Mouse (Mus musculus): ENCODE results near the gene Cnksr1.
"Not testable (repeated sequence)": the region's sequence is repeated elsewhere in the genome, so short reads cannot be mapped to it uniquely, and the experiment has no call there.

The Cnksr1 gene

DNA sequence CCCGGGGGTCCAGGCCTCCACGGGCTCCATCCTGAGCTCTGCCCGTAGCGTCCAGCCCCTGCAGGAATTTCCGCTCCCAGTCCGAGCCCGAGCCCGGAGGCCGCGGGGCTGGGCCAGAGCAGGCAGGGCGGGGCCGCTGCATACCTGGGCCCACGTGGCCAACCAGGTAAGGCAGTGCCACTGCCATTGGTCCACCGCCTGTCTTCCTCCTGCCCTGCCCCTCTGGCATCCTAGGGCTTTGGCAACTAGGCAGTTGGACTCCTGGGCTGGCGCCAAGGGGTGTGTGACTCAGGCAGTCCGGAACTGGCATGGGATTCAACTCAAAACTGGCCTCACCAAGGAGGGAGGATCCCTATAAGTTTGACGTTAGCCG is at the start of gene Cnksr1:
Gene Cnksr1 (minus strand): TSS at position 121 of the 373 bp plus-strand sequence.
- DNase-seq: peak; percentile 71 to 84

DNA sequence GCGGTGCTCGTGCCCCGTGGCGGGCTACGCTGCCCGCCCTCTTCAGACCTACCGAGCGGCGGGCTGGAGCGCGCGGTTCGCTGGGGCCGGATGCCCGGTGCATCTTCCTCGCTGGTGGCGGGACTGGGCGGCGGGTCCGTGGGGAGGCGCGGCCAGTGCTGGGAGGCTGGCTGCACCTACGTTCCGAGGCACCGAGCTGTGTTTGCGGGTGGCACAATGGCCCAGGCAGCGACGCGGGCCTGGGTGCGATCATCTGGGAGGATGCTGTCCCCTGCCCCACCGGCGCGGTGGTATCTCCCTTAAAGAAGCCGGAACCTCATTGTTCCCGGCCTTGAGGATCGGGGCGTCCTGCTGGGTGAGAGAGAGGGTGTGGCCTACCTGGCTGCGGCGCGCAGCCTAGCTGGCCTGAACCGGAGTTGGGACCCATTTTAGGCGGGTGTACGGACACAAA is 49.4 kb upstream of the Cnksr1 start, which contains the start of gene Pdik1l:
Gene Pdik1l (minus strand): TSS at position 321 of the 451 bp plus-strand sequence.
- DNase-seq: peak; percentile 82 to 87

DNA sequence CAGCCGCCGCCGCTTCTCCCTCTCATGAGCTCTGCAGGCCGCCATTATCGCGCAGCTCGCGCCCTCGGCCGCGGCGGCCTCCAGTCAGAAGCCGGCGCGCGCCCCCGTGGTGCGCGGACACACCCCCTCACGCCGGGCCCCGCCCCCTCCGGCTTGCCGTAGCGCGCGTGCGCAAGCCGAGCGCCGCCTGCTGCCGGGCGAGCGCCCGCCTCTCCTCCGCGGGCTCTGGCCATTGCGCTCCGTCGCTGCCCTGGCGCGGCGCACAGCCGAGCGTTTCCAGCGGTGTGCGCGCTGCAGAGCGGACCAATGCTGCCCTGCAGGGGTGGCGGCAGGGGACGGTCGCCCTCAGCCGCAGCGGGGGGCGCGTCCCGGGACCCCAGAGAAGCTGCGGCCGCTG is 49.0 kb upstream of the Cnksr1 start:
- DNase-seq: peak; percentile 98 to 99

DNA sequence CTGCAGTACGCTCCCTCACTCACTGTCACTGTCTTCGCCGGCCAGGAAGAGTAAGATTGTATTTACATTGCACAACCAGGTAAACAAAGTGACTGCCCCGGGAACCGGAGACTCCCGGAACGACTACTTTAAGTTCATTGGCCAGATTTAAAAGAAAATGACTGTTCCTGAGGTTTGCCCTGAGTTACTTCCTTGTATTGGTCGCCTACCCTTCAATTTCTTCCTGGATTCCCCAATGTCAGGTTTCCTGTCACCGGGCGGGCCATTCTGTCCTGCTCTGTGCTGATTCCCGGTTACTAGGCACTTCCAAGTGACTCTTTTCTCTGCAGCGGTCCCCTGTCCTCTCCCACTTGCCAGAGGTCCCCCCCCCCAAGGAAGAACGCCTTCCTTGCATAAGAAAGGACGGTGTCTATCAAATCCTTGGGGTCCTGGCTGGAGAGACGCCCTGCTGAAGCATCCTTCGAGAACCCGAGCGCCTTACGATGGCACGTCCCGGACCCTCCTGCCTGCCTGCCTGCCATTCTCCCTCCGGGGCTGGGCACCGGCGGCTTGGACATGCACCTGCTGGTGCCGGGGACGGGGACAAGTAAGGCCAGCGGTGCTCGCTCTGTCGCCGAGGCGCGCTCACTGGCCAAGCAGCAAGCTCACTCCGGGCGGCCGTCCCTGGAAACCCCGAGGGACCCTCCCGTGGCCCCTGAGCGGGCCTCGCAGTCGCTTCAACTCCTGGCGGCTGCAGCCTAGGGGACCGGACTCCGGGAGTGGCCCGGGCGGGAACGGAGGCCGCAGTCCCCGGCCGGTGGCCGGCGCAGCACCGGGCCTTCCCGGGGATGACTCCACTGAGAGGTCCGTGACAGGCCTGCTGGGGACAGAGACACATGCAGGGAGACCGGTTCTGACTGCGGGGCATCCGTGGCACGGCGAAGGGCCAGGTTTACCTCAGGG is 48.3 kb upstream of the Cnksr1 start:
- DNase-seq: peak in 1 of 2 experiments; percentile 54

DNA sequence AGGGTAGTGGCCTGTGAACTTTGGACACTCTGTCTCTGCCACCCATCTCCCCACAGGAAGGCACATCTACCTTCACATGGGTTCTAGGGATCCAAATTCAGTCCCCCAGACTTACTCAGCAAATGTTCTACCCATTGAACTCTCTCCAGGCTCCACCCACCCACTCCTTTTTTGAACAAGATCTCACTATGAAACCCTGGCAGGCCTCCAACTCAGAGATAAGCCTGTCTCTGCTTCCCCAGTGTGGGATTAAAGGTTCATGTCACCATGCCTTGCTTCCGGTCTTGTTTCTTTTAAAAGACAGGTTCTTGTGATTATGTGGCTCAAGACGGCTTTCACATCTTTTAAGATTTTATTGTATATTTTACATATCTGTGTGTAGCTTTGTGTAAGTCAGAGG is 46.7 kb upstream of the Cnksr1 start:
- DNase-seq: no peak

DNA sequence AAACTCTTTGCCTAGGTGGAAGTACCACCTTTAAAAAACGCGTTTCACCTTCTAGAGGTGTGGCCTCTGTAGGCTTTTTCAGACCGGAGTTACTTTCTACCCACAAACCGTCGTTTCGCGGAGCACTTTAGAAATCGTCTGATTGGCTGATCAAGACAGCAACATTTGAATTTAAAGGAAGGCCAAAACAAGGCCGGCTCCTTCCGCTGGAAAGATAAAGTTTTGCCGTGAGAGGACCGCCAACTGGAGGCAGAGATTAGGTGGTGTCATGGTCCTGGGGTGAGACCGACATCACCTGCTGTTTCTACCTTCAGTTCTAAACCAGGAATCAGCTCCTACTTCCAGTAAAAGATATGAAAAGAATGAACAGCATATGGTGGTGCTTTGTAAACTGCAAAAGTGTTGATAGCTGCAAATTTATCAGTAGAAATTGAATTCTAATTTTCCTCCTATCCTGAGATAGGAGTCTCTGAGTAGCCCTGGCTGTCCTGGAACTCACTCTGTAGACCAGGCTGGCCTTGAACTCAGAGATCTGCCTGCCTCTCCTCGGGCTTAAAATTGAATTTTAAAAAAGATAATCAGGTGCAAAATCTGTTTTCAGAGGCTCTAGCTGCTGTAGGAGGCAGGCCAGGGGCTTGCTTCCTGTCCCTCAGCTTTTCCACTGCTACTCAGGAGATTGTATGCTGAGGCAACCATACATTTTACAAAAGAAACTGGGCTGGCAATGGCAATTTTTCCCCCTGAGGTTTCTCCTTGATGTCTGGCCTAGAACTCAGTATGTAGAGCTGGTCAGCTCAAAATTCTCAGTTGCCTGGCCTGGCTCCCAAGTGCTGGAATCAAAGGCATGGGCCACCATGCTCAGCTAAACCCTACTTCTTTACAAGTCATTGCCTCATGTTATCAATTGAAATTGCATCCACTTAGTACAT is 35.5 kb upstream of the Cnksr1 start:
- no peak for DNase-seq

DNA sequence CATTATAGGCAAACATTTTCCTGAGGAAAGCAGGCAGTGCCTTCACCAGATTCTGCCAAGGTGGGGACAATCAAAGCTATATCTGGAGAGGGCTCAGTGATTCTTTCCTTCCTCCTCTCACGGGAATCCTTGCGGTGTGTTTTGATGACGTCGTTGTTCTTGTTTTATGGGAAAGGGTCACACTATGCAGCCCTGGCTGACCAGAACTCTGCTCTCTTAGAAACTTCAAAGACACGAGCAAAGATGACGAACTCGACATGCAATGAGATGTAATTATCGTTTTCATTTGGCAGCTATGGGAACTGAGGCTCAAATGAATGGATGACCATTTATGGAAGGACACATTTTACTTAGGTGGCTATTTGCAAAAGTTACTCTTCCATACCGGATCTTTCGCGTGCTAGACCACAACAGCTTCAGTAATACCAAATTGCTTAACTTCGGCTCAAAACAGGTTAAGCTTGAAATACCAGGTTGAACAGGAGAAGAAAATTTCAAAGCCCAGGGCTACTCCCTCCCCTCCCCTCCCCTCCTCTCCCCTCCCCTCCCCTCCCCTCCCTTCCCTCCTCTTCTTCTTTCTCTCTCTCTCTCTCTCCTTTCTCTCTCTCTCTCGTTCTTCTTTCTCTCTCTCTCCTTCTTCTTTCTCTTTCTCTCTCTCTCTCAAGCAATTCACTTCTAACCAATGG is 34.7 kb upstream of the Cnksr1 start:
- no peak for DNase-seq

DNA sequence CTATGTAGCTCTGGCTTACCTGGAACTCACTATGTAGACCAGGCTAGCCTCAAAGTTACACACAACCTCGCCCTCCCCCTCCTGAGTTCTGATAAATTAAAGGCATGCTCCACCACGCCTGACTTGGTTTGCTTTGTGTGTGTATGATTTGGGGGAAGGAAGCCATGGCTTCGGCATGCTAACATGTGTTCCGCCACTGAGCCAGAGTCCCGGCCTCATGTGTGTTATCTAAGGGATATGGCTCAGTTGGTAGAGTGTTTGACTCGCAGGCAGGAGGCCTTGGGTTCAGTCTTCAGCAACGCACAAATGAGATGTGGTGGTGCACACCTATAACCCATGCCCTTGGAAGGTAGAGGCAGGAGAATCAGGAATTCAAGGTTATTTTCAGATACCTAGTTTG is 33.8 kb upstream of the Cnksr1 start:
- no peak for DNase-seq

DNA sequence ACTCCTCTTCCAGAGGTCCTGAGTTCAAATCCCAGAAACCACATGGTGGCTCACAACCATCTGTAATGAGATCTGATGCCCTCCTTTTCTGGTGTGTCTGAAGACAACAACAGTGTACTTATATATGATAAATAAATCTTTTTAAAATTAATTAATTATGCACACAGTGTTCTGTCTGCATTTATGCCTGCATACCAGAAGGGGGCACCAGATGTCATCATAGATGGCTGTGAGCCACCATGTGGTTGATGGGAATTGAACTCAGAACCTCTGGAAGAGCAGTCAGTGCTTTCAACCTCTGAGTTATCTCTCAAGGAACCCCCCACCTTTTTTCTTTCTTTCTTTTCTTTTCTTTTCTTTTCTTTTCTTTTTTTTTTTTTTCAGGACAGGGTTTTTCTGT is 31.4 kb upstream of the Cnksr1 start:
- not testable (repeated sequence) for DNase-seq

DNA sequence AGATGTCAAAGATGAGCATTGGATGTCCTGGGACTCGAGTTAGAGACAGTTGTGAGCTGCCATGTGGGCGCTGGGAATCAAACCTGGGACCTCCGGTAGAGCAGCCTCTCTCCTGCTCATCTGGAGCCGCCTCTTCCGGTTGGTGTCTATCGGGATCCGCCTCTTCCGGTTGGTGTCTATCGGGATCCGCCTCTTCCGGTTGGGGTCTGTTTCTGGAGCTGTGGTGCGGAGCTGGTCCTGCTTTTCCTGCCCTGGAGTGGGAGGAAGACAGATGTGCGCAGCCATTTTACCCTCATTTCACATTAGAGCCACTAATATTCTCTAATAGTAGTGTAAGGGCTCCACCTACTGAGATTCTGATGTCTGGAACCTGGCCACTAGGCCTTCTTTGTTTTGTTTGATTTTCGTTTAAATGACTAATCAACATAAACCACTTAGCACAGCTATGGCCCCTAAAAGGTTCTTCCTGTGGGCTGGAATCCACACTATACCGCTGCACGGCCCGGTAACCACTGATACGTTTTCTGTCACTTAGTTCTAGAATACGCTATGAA is 30.0 kb upstream of the Cnksr1 start:
- no peak for DNase-seq

DNA sequence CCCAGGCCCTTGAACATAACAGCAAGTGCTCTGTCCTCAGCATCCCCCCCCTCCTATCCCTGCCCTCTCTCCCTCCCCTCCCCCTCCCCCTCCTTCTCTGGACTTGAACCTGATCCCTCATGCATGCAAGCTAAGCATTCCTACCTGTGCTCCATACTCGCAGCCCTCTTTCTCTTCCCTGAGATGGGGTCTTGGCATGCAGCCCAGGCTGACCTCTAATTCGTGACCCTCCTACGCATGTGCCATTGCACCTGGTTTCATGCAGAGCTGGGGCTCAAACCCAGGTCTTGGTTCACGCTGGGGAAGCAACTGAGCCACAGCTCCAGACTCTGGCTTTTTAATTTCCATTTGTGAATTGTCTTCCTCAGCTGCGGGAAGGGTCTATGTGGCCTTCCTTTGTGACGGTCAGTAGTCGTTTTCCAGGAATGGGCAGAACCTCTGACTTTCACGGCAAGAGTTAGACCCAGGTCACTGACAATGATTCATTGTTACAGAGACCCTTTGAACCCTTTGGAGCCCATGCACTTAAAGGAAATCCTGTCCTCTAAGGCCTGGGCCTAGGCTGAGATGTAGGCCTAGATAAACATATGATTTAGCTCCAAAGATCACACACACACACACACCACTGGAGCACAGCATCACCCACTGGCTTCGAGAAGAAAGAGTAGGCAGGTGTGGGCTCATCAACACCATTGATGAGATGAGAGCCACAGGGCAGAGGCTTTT is 27.8 kb upstream of the Cnksr1 start:
- DNase-seq: no peak

DNA sequence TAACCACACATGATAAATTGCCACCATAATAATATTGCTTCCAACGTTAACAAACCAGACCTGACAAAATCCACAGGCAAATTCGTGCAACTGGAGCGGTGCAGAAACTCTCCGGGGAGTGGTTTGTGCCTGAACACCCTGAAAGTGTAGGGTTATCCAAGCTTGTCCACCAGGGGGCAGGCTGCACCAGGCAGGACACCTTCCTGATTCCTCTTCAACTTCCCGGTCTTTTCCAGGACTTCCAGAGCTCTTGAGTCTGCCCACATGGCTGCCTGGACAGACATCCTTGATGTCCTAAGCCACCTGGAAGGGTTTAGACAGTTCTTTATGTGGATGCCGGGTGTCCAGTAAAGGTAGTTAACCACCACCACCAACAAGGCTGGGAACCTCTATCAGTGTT is 25.0 kb upstream of the Cnksr1 start:
- DNase-seq: peak; percentile 57 to 81

DNA sequence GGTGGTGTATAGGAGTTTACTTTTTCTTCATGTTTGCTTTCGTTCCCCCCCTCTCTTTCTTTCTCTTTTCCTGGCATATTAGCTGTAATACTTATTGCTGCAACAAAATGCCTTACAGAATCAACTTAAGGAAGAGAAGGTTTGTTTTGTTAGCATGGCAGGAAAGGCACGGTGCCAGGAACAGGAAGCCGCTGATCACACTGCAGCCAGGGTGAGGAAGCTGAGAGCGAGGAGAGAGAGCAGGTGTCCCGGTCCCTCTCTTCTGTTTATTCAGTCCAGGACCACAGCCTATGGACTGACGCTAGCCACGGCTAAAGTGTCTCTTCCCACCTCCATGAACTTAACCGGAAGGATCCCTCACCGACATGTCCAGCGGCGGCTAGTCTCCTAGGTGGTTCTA is 20.2 kb upstream of the Cnksr1 start:
- no peak for DNase-seq

DNA sequence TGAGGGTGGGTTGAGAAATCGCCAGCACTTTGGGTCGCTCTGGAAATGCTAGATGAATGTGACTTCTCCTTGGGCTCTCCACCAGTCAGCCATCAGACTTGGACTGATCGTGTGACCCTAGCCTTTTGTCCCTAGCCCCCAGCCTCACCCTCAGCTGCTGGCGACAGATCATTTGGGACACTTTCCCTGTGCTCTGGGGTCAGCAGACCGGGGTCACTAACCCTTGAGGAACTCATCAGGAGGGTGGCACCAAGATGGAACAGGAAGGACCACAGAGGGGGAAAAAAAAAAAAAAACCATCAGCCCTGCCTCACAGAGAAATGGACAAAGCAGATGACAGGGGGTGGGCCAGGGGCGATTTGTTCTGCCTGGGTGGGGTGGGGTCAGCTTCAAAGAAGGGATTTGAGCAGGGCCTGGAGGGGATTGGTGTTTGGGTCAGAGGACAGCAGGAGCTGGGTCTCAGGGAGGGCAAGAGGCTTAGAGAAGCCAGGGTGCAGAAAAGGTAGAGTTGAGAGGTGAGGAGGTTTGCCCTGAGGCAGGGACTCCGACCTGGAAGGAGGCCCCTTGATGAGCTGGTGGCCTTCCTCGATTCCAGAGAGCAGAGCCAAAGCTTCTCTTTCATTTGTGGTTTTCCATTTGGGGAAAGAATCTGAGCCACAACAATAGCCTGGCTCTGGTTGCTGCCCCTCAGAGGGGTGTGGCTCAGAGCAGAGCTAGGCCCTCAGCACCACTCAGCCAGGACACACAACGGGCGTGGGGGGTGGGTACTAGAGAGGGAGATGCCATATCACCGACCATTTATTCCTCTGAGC is 19.2 kb upstream of the Cnksr1 start:
- DNase-seq: no peak

DNA sequence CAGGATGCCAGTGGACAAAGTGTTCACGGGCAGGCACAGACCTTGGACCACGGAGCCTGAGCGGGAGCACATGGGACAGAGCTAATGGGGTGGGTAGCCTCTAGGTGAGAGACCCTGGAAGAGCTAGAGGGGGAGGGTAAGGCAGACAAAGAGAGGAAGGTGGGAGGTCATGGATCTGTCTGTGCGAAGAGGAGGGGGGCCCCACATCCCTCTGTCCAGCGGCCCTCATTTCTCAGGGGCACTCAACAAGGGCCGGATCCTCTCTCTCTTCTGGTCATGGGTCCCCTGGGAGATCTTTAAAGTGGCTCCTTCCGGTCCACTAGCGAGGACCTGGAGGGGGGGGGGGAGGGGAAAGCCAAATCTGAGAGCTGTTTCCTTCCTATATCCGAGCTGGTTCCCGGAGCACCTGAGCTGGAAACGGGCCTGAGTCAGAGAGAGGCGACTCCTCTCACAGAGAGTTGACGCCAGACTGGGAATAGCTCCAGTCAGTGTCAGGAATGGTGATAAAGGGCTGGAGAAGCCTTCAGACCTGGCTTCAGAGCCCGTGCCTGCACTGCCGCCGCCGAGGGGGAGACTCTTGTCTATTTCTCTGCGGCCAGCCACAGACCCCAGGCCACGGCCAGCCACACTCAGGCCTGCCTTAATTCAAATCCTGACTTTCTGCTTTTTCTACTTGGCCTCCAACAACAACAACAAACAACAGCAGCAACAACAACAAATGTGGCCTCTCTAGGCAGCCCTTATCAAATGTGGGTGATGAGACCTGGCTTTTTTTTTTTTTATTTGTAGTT is 18.4 kb upstream of the Cnksr1 start:
- DNase-seq: no peak

DNA sequence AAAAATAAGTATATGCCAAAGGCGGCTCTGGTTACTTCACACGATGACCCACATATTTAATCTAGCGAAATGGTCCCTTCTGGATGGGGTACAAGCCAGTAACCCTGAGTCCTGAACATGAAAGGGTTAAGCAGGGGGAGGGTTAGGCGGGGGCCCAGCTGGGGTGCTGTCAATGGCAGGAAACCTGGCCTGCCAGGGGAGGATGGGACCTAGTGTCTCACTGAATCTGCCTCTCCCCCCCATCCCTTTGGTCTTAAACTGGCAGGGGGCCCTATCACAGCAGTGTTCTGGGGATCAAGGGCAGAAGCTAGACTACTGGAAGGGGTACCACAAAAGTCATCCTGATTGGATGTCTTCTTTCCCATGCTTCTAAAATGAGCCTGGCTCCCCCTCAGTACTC is 17.7 kb upstream of the Cnksr1 start:
- DNase-seq: no peak

DNA sequence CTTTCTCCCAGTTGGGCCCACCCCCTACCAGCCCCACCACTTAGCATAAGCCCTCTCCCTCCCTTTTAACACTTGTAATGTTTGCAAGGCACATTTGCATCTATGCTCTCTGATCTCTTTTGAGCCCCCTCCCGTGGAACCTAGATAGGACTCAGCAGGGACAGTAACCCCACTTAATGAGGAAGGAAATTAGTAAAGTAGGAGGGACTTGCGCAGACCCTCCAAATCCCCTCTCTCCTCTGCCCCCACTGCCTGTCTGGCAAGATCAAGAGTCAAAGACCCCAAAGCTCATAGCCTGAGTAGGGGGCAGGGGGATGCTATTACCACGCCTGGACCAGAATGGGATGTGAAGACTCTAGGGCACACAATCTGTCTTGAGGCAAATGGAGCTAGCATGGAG is 16.6 kb upstream of the Cnksr1 start:
- DNase-seq: no peak

DNA sequence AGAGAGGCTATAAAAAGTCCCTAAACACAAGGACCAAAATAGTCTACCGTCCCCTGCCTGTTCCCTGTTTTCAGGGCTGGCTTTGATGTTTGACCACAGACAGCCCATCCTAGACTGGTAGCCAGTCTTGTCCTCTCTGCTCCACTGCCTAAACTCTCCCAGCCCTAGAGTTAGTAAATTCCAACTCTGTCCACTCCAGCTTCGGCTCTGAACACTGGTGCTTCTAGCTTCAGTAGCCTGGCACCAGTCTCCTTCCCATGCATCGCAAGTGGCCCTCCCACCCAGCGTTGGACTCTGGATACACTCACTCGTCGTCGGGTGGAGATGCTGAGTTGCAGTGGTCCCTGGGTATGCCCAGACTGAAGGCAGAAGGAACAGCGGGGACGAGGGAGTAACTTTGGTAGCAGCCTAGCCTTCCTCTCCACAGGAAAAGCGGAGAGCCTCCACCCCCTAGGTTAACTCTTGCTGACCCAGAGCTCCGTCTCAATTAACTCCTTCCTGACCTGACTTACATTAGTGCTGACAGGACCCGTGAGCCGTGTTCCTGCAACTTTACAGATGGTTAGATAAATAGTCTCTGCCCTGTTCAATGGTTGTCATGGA is 15.6 kb upstream of the Cnksr1 start, which contains the start of gene Grrp1:
Gene Grrp1 (minus strand): TSS at position 385 of the 603 bp plus-strand sequence.
- no peak for DNase-seq

DNA sequence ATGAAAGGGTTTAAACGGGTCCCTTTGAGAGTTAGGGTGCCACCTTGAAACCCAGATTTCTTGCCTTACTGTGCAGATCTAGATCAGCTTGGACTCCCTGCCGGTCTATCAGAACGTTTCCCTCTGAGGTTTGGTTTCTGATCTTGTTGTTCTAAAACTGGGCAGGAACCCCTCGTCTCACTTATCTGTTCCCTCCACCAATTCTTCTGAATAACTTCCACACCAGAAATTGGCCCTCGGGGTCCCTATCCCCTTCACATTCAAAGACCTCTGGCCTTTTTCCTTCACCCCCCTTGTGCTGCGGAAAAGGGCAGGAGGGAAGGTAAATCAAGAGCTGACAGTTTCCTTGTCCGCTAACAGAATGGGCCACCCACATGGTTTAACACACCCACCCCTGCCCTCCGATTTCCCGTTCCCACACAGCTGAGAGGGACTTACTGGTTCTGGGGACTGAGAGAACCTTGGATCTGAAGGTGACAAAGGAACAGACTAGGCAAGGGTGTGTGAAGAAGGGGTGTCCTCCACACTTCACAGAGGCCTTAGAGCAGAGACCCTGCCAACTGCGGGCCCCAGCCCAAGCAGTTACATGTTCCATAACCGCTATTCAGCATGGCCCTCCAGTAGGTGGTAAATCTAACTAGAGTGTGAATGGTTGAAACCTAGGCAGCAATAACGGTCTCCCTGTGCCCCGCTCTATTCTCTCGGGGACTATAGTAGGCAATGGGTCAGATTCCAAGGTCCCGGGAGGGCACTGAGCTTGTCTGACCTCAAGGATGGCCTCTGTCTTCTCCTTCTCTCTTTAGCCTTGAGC is 14.9 kb upstream of the Cnksr1 start:
- no peak for DNase-seq
